Mouse (Mus musculus) CH12.LX (cell line): Measurements from ENCODE around the gene Hs3st3b1. TPM values are rescaled to one million over a fixed set of nuclear protein-coding genes. Genes with fewer than 3 reads are reported as not detected.

Experiments used
- DNase-seq: peaks from one replicate; pipeline ENCODE4 v3.0.0-alpha.2; 2013; ENCODE audit errors: extremely low read depth
- H3K27ac ChIP-seq: 2 replicates; pipeline ENCODE4 v1.5.1; 2012; ENCODE audit warnings: low read depth, mild to moderate bottlenecking, control low read depth, moderate library complexity; ENCODE audit not compliant: insufficient read depth
- H3K27me3 ChIP-seq: replicated peaks from 2 replicates; pipeline ENCODE3; 2012; ENCODE audit warnings: inconsistent platforms
- H3K36me3 ChIP-seq, 2 experiments: replicated peaks in 1 of 2; 2 replicates each; pipeline versions ENCODE3 to v1.6.1; 2012; ENCODE audit warnings: inconsistent platforms in 1 of 2, low read length in 1 of 2, mild to moderate bottlenecking in 1 of 2, mixed read lengths in 1 of 2, moderate library complexity in 1 of 2; ENCODE audit not compliant: control insufficient read depth in 1 of 2, insufficient read depth in 1 of 2
- H3K4me1 ChIP-seq, 2 experiments: 2 replicates each; pipeline ENCODE4 v1.6.1; 2012; ENCODE audit warnings: inconsistent platforms in 1 of 2, moderate library complexity in 1 of 2; ENCODE audit not compliant: insufficient read depth in 2 of 2, control insufficient read depth in 1 of 2
- H3K4me2 ChIP-seq: 2 replicates; pipeline ENCODE4 v1.6.1; 2012; ENCODE audit warnings: low read depth, mild to moderate bottlenecking, control low read depth; ENCODE audit not compliant: poor library complexity, insufficient read depth, severe bottlenecking
- H3K4me3 ChIP-seq, 3 experiments: fragments of 150-350 bp in 1 of 3; sonication (generic) in 1 of 3; replicated peaks in 1 of 3; 2 replicates each; pipeline versions ENCODE3 to v1.5.1; 2011 to 2012; ENCODE audit warnings: low read depth in 2 of 3, low read length in 2 of 3, mild to moderate bottlenecking in 2 of 3, moderate library complexity in 2 of 3, control low read depth in 1 of 3, improper control_type of control experiment in 1 of 3, inconsistent platforms in 1 of 3, mixed read lengths in 1 of 3; ENCODE audit not compliant: poor library complexity in 1 of 3
- H3K79me2 ChIP-seq: replicated peaks from 2 replicates; pipeline ENCODE4 v1.6.1; 2012; ENCODE audit warnings: mild to moderate bottlenecking, moderate library complexity; ENCODE audit not compliant: control insufficient read depth, poor library complexity, insufficient read depth, severe bottlenecking; ENCODE audit errors: extremely low read depth
- H3K9ac ChIP-seq: 2 replicates; pipeline ENCODE4 v1.6.1; 2012; ENCODE audit warnings: low read depth, mild to moderate bottlenecking, control low read depth, moderate library complexity; ENCODE audit not compliant: insufficient read depth
- H3K9me3 ChIP-seq: replicated peaks from 2 replicates; pipeline ENCODE3; 2012; ENCODE audit warnings: low read length, inconsistent platforms, mixed read lengths
- BHLHE40 ChIP-seq: IDR thresholded peaks from 2 replicates; pipeline ENCODE4 v1.6.1; 2011; ENCODE audit warnings: mild to moderate bottlenecking, low read depth, low read length, improper control_type of control experiment
- CHD2 ChIP-seq: IDR thresholded peaks from 2 replicates; pipeline ENCODE4 v1.6.1; 2011; ENCODE audit warnings: low read length, improper control_type of control experiment
- E2F4 ChIP-seq: IDR thresholded peaks from 2 replicates; pipeline ENCODE4 v1.6.1; 2011; ENCODE audit warnings: low read depth, low read length, improper control_type of control experiment; ENCODE audit not compliant: insufficient replicate concordance
- GABPA ChIP-seq: IDR thresholded peaks from 2 replicates; pipeline ENCODE4 v1.6.1; 2012; ENCODE audit warnings: low read depth, low read length, improper control_type of control experiment, inconsistent platforms; ENCODE audit not compliant: insufficient replicate concordance
- IRF4 ChIP-seq: IDR thresholded peaks from 2 replicates; pipeline ENCODE4 v1.6.1; 2014; ENCODE audit warnings: low read depth, mild to moderate bottlenecking, inconsistent platforms, low read length, improper control_type of control experiment
- JUN ChIP-seq: IDR thresholded peaks from 2 replicates; pipeline ENCODE4 v1.6.1; 2011; ENCODE audit warnings: low read depth, mild to moderate bottlenecking, low read length, improper control_type of control experiment, moderate library complexity; ENCODE audit not compliant: insufficient read depth
- KAT2A ChIP-seq: IDR thresholded peaks from 2 replicates; pipeline ENCODE4 v1.6.1; 2012; ENCODE audit warnings: low read length, improper control_type of control experiment, inconsistent platforms; ENCODE audit not compliant: insufficient replicate concordance
- MAZ ChIP-seq: IDR thresholded peaks from 2 replicates; pipeline ENCODE4 v1.6.1; 2012; ENCODE audit warnings: low read depth, mild to moderate bottlenecking, inconsistent platforms, low read length, improper control_type of control experiment, moderate library complexity
- MEF2A ChIP-seq: IDR thresholded peaks from 2 replicates; pipeline ENCODE4 v1.6.1; 2014; ENCODE audit warnings: low read depth, mild to moderate bottlenecking, inconsistent platforms, low read length, improper control_type of control experiment, borderline replicate concordance
- MYC ChIP-seq: IDR thresholded peaks from 2 replicates; pipeline ENCODE4 v1.6.1; 2011; ENCODE audit warnings: low read depth, mild to moderate bottlenecking, improper control_type of control experiment, low read length
- NRF1 ChIP-seq: IDR thresholded peaks from 2 replicates; pipeline ENCODE4 v1.6.1; 2014; ENCODE audit warnings: low read depth, mild to moderate bottlenecking, inconsistent platforms, low read length, improper control_type of control experiment, moderate library complexity
- POLR2AphosphoS2 ChIP-seq: IDR thresholded peaks from 2 replicates; pipeline ENCODE4 v1.6.1; 2011; ENCODE audit warnings: low read depth, low read length, improper control_type of control experiment
- RCOR1 ChIP-seq: conservative IDR thresholded peaks from 2 replicates; pipeline ENCODE4 v1.6.1; 2012; ENCODE audit warnings: low read depth, mild to moderate bottlenecking, inconsistent platforms, low read length, improper control_type of control experiment
- TCF12 ChIP-seq: IDR thresholded peaks from 2 replicates; pipeline ENCODE4 v1.6.1; 2014; ENCODE audit warnings: low read depth, mild to moderate bottlenecking, inconsistent platforms, low read length, improper control_type of control experiment
- UBTF ChIP-seq: IDR thresholded peaks from 2 replicates; pipeline ENCODE4 v1.6.1; 2012; ENCODE audit warnings: low read depth, mild to moderate bottlenecking, inconsistent platforms, low read length, improper control_type of control experiment, moderate library complexity
- USF1 ChIP-seq: IDR thresholded peaks from 2 replicates; pipeline ENCODE4 v1.6.1; 2014; ENCODE audit warnings: low read depth, mild to moderate bottlenecking, inconsistent platforms, low read length, improper control_type of control experiment
- ZC3H11A ChIP-seq: IDR thresholded peaks from 2 replicates; pipeline ENCODE4 v1.6.1; 2012; ENCODE audit warnings: low read depth, mild to moderate bottlenecking, inconsistent platforms, low read length, improper control_type of control experiment
- dilution Hi-C: fragments of 300-500 bp; cut with MboI; formaldehyde crosslinking; loops from 2 replicates; pipeline ENCODE4 v1.14.3; 2020; ENCODE audit warnings: low sequenced_read_pairs; ENCODE audit not compliant: extremely low pct_unique_long_range_greater_than_20kb, extremely low pct_ligation_motif_present
- in situ Hi-C: fragments of 300-500 bp; cut with MboI; formaldehyde crosslinking; loops from 3 replicates; pipeline ENCODE4 v1.14.3; 2019; ENCODE audit warnings: low sequenced_read_pairs, low pct_ligation_motif_present, low pct_unique_long_range_greater_than_20kb, mixed read lengths
- polyA plus RNA-seq: library from polyadenylated mRNA; unstranded; fragments of >175 nt; gene quantifications from 2 replicates; pipeline ENCODE4 v1.2.1, GENCODE M21; 2012; ENCODE audit warnings: low read depth; ENCODE audit not compliant: insufficient read length
- total RNA-seq, 2 experiments: library from RNA; depleted of rRNA; stranded (reverse); fragments of 300-350 nt in 1 of 2; fragments of >200 nt in 1 of 2; gene quantifications; 2 replicates each; pipeline ENCODE4 v1.2.3; 2012 to 2014

Hs3st3b1 gene
- total and polyA plus RNA-seq, 3 experiments = 1.1 to 2.0 (median 2.0) TPM

DNA sequence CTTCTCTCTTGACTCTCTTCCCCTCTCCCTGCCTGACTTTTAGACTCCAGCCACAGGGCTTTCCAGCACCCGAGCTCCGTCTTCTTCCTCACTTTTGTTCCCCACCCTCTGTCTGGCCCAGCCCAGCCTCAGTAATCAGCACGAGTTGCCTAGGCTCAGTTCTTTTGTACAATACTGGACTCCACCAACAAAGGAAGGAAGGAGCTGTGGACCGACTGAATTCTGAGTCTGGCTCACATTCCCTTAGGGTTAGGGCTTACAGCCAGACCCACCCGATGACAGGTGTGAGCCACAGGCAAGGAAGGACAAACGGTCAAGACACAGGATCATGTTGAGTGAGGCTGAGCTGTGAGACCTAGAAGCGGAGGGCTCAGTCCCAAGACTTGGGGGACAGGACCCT, 34.7 kb upstream of the Hs3st3b1 start:
- H3K27ac ChIP-seq = no peak overlapping the region
- H3K79me2 ChIP-seq = no peaks in the 10 kb centered on the region
- no peak overlapping the region for H3K4me3 ChIP-seq
- DNase-seq = no peak
- in situ Hi-C loops (no loop called here), dilution Hi-C loops (no loop called here)
- H3K4me2 ChIP-seq = no peak overlapping the region
- H3K9me3 ChIP-seq = no peaks in the 10 kb centered on the region
- no peaks in the 10 kb centered on the region for H3K27me3 ChIP-seq
- TF ChIP-seq E2F4 (no peak), CHD2 (no peak), USF1 (no peak)
- no peak overlapping the region for H3K9ac ChIP-seq
- H3K36me3 ChIP-seq = peaks cover 0 to 1% of the 10 kb centered on the region in 2 experiments
- peaks cover 12 to 18% of the 10 kb centered on the region in 2 experiments for H3K4me1 ChIP-seq

- H3K27me3 ChIP-seq = no peaks in the 10 kb centered on the region
- H3K79me2 ChIP-seq = no peaks in the 10 kb centered on the region
- H3K36me3 ChIP-seq = no peaks in the 10 kb centered on the region
- TF ChIP-seq RCOR1 (no peak), BHLHE40 (peak; percentile 44; the same call in 1 of the 2 replicates)
- dilution Hi-C loops = no loop called here
- no peak overlapping the region for H3K9ac ChIP-seq
- no peaks in the 10 kb centered on the region for H3K9me3 ChIP-seq
- no peak overlapping the region for H3K27ac ChIP-seq
- H3K4me3 ChIP-seq = no peak overlapping the region
- H3K4me1 ChIP-seq = peaks cover 1 to 7% of the 10 kb centered on the region in 2 experiments; a peak in 3 of 4 replicates
- in situ Hi-C loops = no loop called here
- H3K4me2 ChIP-seq = no peak overlapping the region
- DNase-seq = no peak
Observed at GRCm38 (mm10) chr11:63953887-63954286, 31.8 kb upstream of the Hs3st3b1 start.

DNA sequence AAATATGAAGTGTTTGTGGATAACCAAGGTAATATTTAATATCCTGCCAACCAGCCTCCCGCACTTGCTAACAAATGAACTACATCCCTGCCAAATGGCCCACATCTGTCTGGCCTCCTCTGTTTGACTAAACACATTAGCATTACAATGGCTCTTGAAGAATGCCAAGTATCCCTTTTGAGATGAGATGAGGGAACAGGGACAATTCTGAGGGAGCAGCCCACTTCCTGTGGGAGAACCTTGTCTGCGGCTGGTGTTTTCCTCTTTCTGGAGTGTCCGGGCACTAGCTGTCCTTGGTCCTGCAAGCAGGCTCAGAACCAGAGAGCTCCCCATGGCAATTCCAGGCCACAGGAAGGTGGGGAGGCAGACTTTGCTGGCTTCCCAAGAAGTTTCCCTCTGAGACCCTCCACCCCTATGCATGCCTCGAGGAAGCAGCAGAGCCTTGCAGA, 30.7 kb upstream of the Hs3st3b1 start:
- Histone ChIP-seq H3K9me3 (peaks cover 4% of the 10 kb centered on the region), H3K27ac (no peak overlapping the region), H3K4me2 (no peak overlapping the region), H3K4me1 (peaks cover 0 to 7% of the 10 kb centered on the region in 2 experiments; a peak in 2 of 4 replicates), H3K79me2 (no peaks in the 10 kb centered on the region), H3K27me3 (no peaks in the 10 kb centered on the region), H3K4me3 (no peak overlapping the region), H3K9ac (no peak overlapping the region), H3K36me3 (no peaks in the 10 kb centered on the region)
- dilution Hi-C loops = no loop called here
- TF ChIP-seq GABPA (no peak), MYC (no peak), TCF12 (no peak), USF1 (no peak), NRF1 (no peak), RCOR1 (no peak), MAZ (no peak), UBTF (no peak), MEF2A (no peak), KAT2A (no peak), IRF4 (no peak), POLR2AphosphoS2 (no peak), ZC3H11A (no peak), E2F4 (no peak), JUN (no peak)
- DNase-seq = no peak
- in situ Hi-C loops = no loop called here
